Mouse (Mus musculus) Patski (cell line): ENCODE data around the gene Tbc1d8. TPM values are rescaled to one million over a fixed set of nuclear protein-coding genes. Genes with fewer than 3 reads are reported as not detected.

Experiments used
- ATAC-seq: fragments of 100-300 bp; one replicate; pipeline ENCODE4 v1.8.0; 2021
- CTCF ChIA-PET: fragments of 350-600 bp; sonication (Branson Sonifier 250); formaldehyde crosslinking; loops from one replicate; lab custom pipeline; 2022; ENCODE audit warnings: inconsistent platforms; lab: Charles Lee
- POLR2A ChIA-PET: fragments of 350-600 bp; sonication (Branson Sonifier 250); formaldehyde crosslinking; loops from one replicate; lab custom pipeline; 2022; ENCODE audit warnings: antibody characterized with exemption, inconsistent platforms; lab: Charles Lee
- DNase-seq: peaks from one replicate; pipeline ENCODE4 v3.0.0-alpha.2; 2011; ENCODE audit warnings: low read depth, low spot score
- H3K27me3 ChIP-seq: fragments of 371-371 bp; one replicate; pipeline ENCODE4 v1.5.1; 2021
- CTCF ChIP-seq: fragments of 100-300 bp; IDR thresholded peaks from one replicate; pipeline ENCODE4 v1.5.1; 2021
- in situ Hi-C: fragments of 300-500 bp; cut with MboI; formaldehyde crosslinking; loops from 3 replicates; pipeline ENCODE4 v1.11.1; 2018; ENCODE audit warnings: low pct_unique_long_range_greater_than_20kb, mixed read lengths
- polyA plus RNA-seq: library from polyadenylated mRNA; unstranded; gene quantifications from one replicate; pipeline ENCODE4 v1.2.3, GENCODE M21; 2021

The Tbc1d8 gene
- polyA plus RNA-seq, 1 experiment from 2014 or later = 3.0 TPM

- TF ChIP-seq CTCF = no peak
- CTCF ChIA-PET = interaction anchor here (1.0 kb wide), 1 partner anchor 9 kb away, joined by 3 read pairs; no protein-coding TSS in a partner anchor
- H3K27me3 ChIP-seq = no peaks in the 10 kb centered on the region
- in situ Hi-C loops = no loop called here
- no peak for ATAC-seq
- no peak for DNase-seq
- POLR2A ChIA-PET = no interaction called here
These were observed 156.6 kb downstream of the Tbc1d8 start for GRCm38 (mm10) chr1:39321954-39322353.

Other genes starting within 250 kb of the Tbc1d8 start
- gene Rpl31, start 110.9 kb downstream of the Tbc1d8 start, polyA plus RNA-seq = 452 TPM
- gene Cnot11, start 56.2 kb upstream of the Tbc1d8 start, polyA plus RNA-seq = 29.1 TPM
- 77.9 TPM for gene Rnf149, start 98.7 kb upstream of the Tbc1d8 start, polyA plus RNA-seq
- gene Creg2, start 172.7 kb upstream of the Tbc1d8 start, polyA plus RNA-seq = not detected
- gene Rfx8, start 242.2 kb upstream of the Tbc1d8 start, polyA plus RNA-seq = not detected